Mouse (Mus musculus) liver, embryonic 14.5 days (tissue): Measurements from ENCODE around the gene Trdmt1.

ENCODE experiments used
- CTCF ChIP-seq: IDR thresholded peaks from 2 replicates; pipeline ENCODE4 v1.5.1; 2016; ENCODE audit warnings: antibody characterized with exemption, low read depth, control low read depth
- EP300 ChIP-seq: IDR thresholded peaks from 2 replicates; pipeline ENCODE4 v1.6.1; 2016; ENCODE audit warnings: antibody characterized with exemption, low read depth

DNA sequence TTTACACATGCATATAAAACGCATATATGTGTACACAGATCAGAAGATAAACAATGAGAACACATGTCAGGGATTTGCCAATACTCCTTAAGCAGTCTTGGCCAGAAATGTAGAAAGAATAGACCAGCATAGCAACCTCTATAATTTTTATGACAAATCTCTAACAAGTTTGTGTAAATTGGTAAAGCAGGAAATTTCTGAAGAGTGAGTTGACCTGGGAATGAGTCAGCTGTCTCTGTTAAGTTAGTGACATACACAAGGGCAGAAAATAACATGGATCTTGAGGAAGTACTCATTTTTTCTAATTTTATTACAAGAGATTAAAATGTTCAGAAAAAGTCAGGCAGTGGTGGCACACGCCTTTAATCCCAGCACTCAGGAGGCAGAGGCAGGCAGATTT is 18.3 kb downstream of the Trdmt1 start:
- TF ChIP-seq CTCF, result no peak
- no peak for TF ChIP-seq EP300
